8 mouse cellular contexts compared by ENCODE assay signal in the genomic region with DNA sequence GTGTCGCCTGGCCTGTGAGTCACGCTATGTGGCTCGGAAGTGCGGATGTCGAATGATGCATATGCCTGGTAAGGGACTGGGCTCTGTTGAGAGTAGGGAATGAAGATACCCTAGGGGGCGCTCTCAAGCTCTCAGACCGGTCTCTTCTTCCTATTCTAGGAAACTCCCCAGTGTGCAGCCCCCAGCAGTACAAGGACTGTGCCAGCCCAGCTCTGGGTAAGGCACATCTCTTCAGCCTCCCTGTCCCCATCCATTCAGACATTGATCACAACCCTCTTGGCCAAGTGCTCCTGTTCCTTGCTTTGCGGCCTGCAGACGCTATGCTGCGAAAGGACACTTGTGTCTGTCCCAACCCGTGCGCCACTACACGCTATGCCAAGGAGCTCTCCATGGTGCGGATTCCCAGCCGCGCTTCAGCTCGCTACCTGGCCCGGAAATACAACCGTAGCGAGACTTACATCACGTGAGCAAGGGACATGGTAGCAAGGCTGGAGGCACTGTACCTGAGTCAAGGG. TPM values are rescaled to one million over a fixed set of nuclear protein-coding genes. Genes with fewer than 3 reads are reported as not detected.
DNase-seq lines count a peak whose midpoint lies in the region; ATAC-seq lines count a peak whose summit lies in the region.

No protein-coding gene starts in this region.

- H3K4me3 ChIP-seq in hindbrain, embryonic 16.5 days (ENCODE audit: low read length) = no peak overlapping the region; the same call in 1 of the 2 replicates

- no peaks in the 10 kb centered on the region for H3K9me3 ChIP-seq in hindbrain, embryonic 16.5 days (ENCODE audit: control insufficient read depth, low read length)

- peak; percentile 78 to 83 for DNase-seq in cerebellum, postnatal 25 days
- DNase-seq in gastrocnemius, adult 8-10 months (ENCODE audit: low spot score in 2 of 2) = peak; percentile 45
- peak; percentile 69 for DNase-seq in left cerebral cortex, adult 11 months (ENCODE audit: low spot score)
- DNase-seq in lung, postnatal 14 days = peak; percentile 80
- DNase-seq in ovary, postnatal 36 days (ENCODE audit: low spot score) = peak; percentile 65
- DNase-seq in thymus, postnatal 4 days = peak; percentile 78

- WGBS in hindbrain, embryonic 16.5 days = 2% methylated on average over 21 of the region's 21 CpGs

- H3K27me3 ChIP-seq in hindbrain, embryonic 16.5 days (replicated peaks; ENCODE audit: control insufficient read depth, insufficient read depth, low read length) = no peaks in the 10 kb centered on the region

- peaks cover 7% of the 10 kb centered on the region for H3K4me1 ChIP-seq in hindbrain, embryonic 16.5 days (ENCODE audit: control insufficient read depth, insufficient read depth, low read depth, low read length)

- peak overlapping the region; percentile 35 for H3K4me2 ChIP-seq in hindbrain, embryonic 16.5 days (ENCODE audit: low read length)

- H3K9ac ChIP-seq in hindbrain, embryonic 16.5 days (ENCODE audit: low read depth, low read length) = peak overlapping the region; percentile 41

- ATAC-seq in activated CD4-positive, CD25-positive, alpha-beta regulatory T cell, adult 4 months = peak; percentile 91
- ATAC-seq in hindbrain, embryonic 16.5 days = peak; percentile 49

- peaks cover 18% of the 10 kb centered on the region for H3K36me3 ChIP-seq in hindbrain, embryonic 16.5 days (ENCODE audit: control insufficient read depth, insufficient read depth, low read length)

- H3K27ac ChIP-seq in hindbrain, embryonic 16.5 days (ENCODE audit: low read depth, low read length) = no peak overlapping the region

RNA-seq across cellular contexts. Expression of a gene that starts 3.1 kb away (rescaled TPM):
- under 1 TPM in 1 of 2 experiments, not detected in 1; 0.85 TPM for polyA plus RNA-seq in activated CD4-positive, CD25-positive, alpha-beta regulatory T cell, adult 4 months (2017; shearing (Covaris generic))
- total RNA-seq in gastrocnemius, adult 8-10 months (2022) = under 1 TPM in 1 of 4 experiments, not detected in 3; 0.34 TPM
- 0.85 and 1.0 TPM in 2 replicates for polyA plus RNA-seq in hindbrain, embryonic 16.5 days (2015; fragmentation: Nextera tagmentation; extraction: Ambion mirVana)

RNA-seq across cellular contexts. Expression of a gene that starts 7.1 kb away (rescaled TPM):
- polyA plus RNA-seq in activated CD4-positive, CD25-positive, alpha-beta regulatory T cell, adult 4 months (2017; shearing (Covaris generic)) = 10 to 100 TPM; 54.8 to 58.3 TPM
- total RNA-seq in gastrocnemius, adult 8-10 months (2022) = 10 to 100 TPM in 3 of 4 experiments, 1 to 10 TPM in 1; 9.3 to 12.6 (median 10.7) TPM
- polyA plus RNA-seq in hindbrain, embryonic 16.5 days (2015; fragmentation: Nextera tagmentation; extraction: Ambion mirVana) = 139 and 140 TPM in 2 replicates

RNA-seq across cellular contexts. Expression of a gene that starts 7.4 kb away (rescaled TPM):
- polyA plus RNA-seq in activated CD4-positive, CD25-positive, alpha-beta regulatory T cell, adult 4 months (2017; shearing (Covaris generic)) = 10 to 100 TPM; 12.2 to 13.3 TPM
- 10 to 100 TPM; 10.7 to 14.5 (median 12.6) TPM for total RNA-seq in gastrocnemius, adult 8-10 months (2022)
- polyA plus RNA-seq in hindbrain, embryonic 16.5 days (2015; fragmentation: Nextera tagmentation; extraction: Ambion mirVana) = 29.0 and 29.8 TPM in 2 replicates

RNA-seq across cellular contexts. Expression of a gene that starts 22.8 kb away (rescaled TPM):
- 10 to 100 TPM; 15.3 to 21.6 TPM for polyA plus RNA-seq in activated CD4-positive, CD25-positive, alpha-beta regulatory T cell, adult 4 months (2017; shearing (Covaris generic))
- total RNA-seq in gastrocnemius, adult 8-10 months (2022) = 10 to 100 TPM; 34.7 to 40.0 (median 38.8) TPM
- polyA plus RNA-seq in hindbrain, embryonic 16.5 days (2015; fragmentation: Nextera tagmentation; extraction: Ambion mirVana) = 52.4 and 53.7 TPM in 2 replicates

RNA-seq across cellular contexts. Expression of a gene that starts 24.3 kb away (rescaled TPM):
- 1 to 10 TPM; 2.2 to 2.9 TPM for polyA plus RNA-seq in activated CD4-positive, CD25-positive, alpha-beta regulatory T cell, adult 4 months (2017; shearing (Covaris generic))
- total RNA-seq in gastrocnemius, adult 8-10 months (2022) = under 1 TPM in 1 of 4 experiments, not detected in 3; 0.22 TPM
- 3.6 and 4.6 TPM in 2 replicates for polyA plus RNA-seq in hindbrain, embryonic 16.5 days (2015; fragmentation: Nextera tagmentation; extraction: Ambion mirVana)
